Mouse (Mus musculus) forebrain, postnatal 0 days (tissue): ENCODE results near the gene Ifngr2. TPM values are rescaled to one million over a fixed set of nuclear protein-coding genes. Genes with fewer than 3 reads are reported as not detected.

Source experiments
- ATAC-seq: fragments of 200-750 bp; cut with Nextera tagmentation; 2 replicates; pipeline ENCODE4 v1.8.0; 2017; ENCODE audit warnings: mild to moderate bottlenecking, moderate library complexity
- DNase-seq: peaks from one replicate; pipeline ENCODE4 v3.0.0-alpha.2; 2015
- H3K27ac ChIP-seq: fragments of 300-500 bp; sonication (generic); 2 replicates; pipeline ENCODE4 v1.5.1; 2014; ENCODE audit warnings: low read depth, mild to moderate bottlenecking, antibody characterized with exemption, low read length, moderate library complexity, mixed read lengths
- H3K27me3 ChIP-seq: fragments of 300-500 bp; sonication (generic); 2 replicates; pipeline ENCODE4 v1.6.1; 2014; ENCODE audit warnings: mild to moderate bottlenecking, low read length, mixed read lengths; ENCODE audit not compliant: insufficient read depth
- H3K36me3 ChIP-seq: fragments of 300-500 bp; sonication (generic); 2 replicates; pipeline ENCODE4 v1.6.1; 2014; ENCODE audit warnings: mild to moderate bottlenecking, moderate library complexity; ENCODE audit not compliant: insufficient read depth
- H3K4me1 ChIP-seq: fragments of 300-500 bp; sonication (generic); 2 replicates; pipeline ENCODE4 v1.6.1; 2014; ENCODE audit warnings: antibody characterized with exemption; ENCODE audit not compliant: insufficient read depth
- H3K4me2 ChIP-seq: fragments of 300-500 bp; sonication (generic); 2 replicates; pipeline ENCODE4 v1.6.1; 2014; ENCODE audit warnings: low read depth, mild to moderate bottlenecking, moderate library complexity
- H3K4me3 ChIP-seq: fragments of 300-500 bp; sonication (generic); 2 replicates; pipeline ENCODE4 v1.5.1; 2014; ENCODE audit warnings: low read depth, low read length, mixed read lengths
- H3K9ac ChIP-seq: fragments of 300-500 bp; sonication (generic); 2 replicates; pipeline ENCODE4 v1.6.1; 2014; ENCODE audit warnings: mild to moderate bottlenecking
- H3K9me3 ChIP-seq: fragments of 300-500 bp; sonication (generic); 2 replicates; pipeline ENCODE4 v1.6.1; 2016; ENCODE audit warnings: low read length
- CTCF ChIP-seq: sonication (generic); IDR thresholded peaks from 2 replicates; pipeline ENCODE4 v1.5.1; 2016; ENCODE audit warnings: antibody characterized with exemption, control low read depth, low read depth
- WGBS: fragments of 180-500 bp; shearing (Covaris S2); extraction: QIAGEN DNeasy Blood & Tissue Kit; methylation state at CpG from one replicate; pipeline ENCODE4 v1.1.7; 2014; 5-methylcytosine and 5-hydroxymethylcytosine counted together
- polyA plus RNA-seq: library from polyadenylated mRNA; unstranded; fragments of >200 nt; fragmentation: Nextera tagmentation; extraction: Ambion mirVana; gene quantifications from 2 replicates; pipeline ENCODE4 v1.2.1, GENCODE M21; 2015
- total RNA-seq: library from RNA; depleted of rRNA; stranded (reverse); fragments of >200 nt; gene quantifications from 2 replicates; pipeline ENCODE4 v1.2.3, GENCODE M21; 2014

Gene Ifngr2
- total and polyA plus RNA-seq, 2 experiments from 2014 or later: 61.8 to 146 TPM

GRCm38 (mm10) chr16:91564580-91565291, 17.9 kb downstream of the Ifngr2 start:
- ATAC-seq (no peak), DNase-seq (no peak)
- Histone ChIP-seq H3K27ac (no peak overlapping the region), H3K4me3 (no peak overlapping the region), H3K4me1 (no peaks in the 10 kb centered on the region), H3K27me3 (no peaks in the 10 kb centered on the region), H3K4me2 (no peak overlapping the region), H3K9me3 (no peaks in the 10 kb centered on the region), H3K36me3 (peaks cover 34% of the 10 kb centered on the region), H3K9ac (no peak overlapping the region)
- WGBS: 82% methylated on average over 4 of the region's 4 CpGs
- TF ChIP-seq CTCF: no peak

GRCm38 (mm10) chr16:91565292-91565951, 18.6 kb downstream of the Ifngr2 start:
- Histone ChIP-seq H3K27me3 (no peaks in the 10 kb centered on the region), H3K4me2 (no peak overlapping the region), H3K9ac (no peak overlapping the region), H3K36me3 (peaks cover 30% of the 10 kb centered on the region), H3K4me3 (no peak overlapping the region), H3K4me1 (no peaks in the 10 kb centered on the region), H3K27ac (no peak overlapping the region), H3K9me3 (no peaks in the 10 kb centered on the region)
- ATAC-seq (no peak), DNase-seq (no peak)
- WGBS: 79% methylated on average over 9 of the region's 9 CpGs
- TF ChIP-seq CTCF: no peak

GRCm38 (mm10) chr16:91566002-91566401, 19.1 kb downstream of the Ifngr2 start:
- Histone ChIP-seq H3K9ac (no peak overlapping the region), H3K36me3 (peaks cover 30% of the 10 kb centered on the region), H3K27ac (no peak overlapping the region), H3K4me3 (no peak overlapping the region), H3K4me2 (no peak overlapping the region), H3K27me3 (no peaks in the 10 kb centered on the region), H3K9me3 (no peaks in the 10 kb centered on the region), H3K4me1 (no peaks in the 10 kb centered on the region)
- 86% methylated on average over 7 of the region's 7 CpGs for WGBS
- DNase-seq: no peak
- no peak for TF ChIP-seq CTCF
- ATAC-seq: no peak

GRCm38 (mm10) chr16:91568960-91569359, 22.1 kb downstream of the Ifngr2 start:
- no peaks in the 10 kb centered on the region for H3K4me1 ChIP-seq
- TF ChIP-seq CTCF: no peak
- no peaks in the 10 kb centered on the region for H3K27me3 ChIP-seq
- DNase-seq: no peak
- no peak overlapping the region for H3K4me3 ChIP-seq
- H3K9ac ChIP-seq: no peak overlapping the region
- no peak overlapping the region for H3K4me2 ChIP-seq
- H3K27ac ChIP-seq: no peak overlapping the region
- H3K9me3 ChIP-seq: no peaks in the 10 kb centered on the region
- H3K36me3 ChIP-seq: peaks cover 5% of the 10 kb centered on the region; the same call in 1 of the 2 replicates
- 92% methylated on average over 10 of the region's 10 CpGs for WGBS
- no peak for ATAC-seq

DNA sequence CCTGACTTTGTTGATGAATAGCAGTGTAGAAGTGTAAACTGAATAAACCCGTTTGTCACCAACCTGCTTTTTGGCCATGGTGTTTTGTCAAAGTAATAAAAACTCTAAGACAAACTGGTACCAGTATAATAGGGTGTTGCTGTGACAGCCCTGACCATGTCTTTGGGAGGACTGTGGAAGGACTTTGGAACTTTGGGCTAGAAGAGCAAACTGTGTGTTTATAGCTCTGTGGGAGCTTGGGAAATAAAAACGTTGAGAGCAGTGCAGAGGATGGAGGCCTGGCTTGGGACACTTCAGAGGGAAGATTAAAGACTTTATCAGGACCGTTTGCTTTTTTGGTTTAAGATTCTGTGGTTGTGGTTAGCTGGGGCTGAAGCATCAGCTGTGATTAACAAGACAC, 24.2 kb downstream of the Ifngr2 start:
- no peak overlapping the region for H3K4me3 ChIP-seq
- no peaks in the 10 kb centered on the region for H3K9me3 ChIP-seq
- no peaks in the 10 kb centered on the region; the same call in 1 of the 2 replicates for H3K36me3 ChIP-seq
- 75% methylated on average over 3 of the region's 3 CpGs for WGBS
- no peak for DNase-seq
- H3K27ac ChIP-seq: no peak overlapping the region
- H3K4me1 ChIP-seq: no peaks in the 10 kb centered on the region
- H3K9ac ChIP-seq: no peak overlapping the region
- no peak for TF ChIP-seq CTCF
- no peak for ATAC-seq
- no peak overlapping the region for H3K4me2 ChIP-seq
- no peaks in the 10 kb centered on the region for H3K27me3 ChIP-seq

- WGBS: 57% methylated on average over 13 of the region's 13 CpGs
Observed at GRCm38 (mm10) chr16:91575151-91575550, 28.3 kb downstream of the Ifngr2 start.

DNA sequence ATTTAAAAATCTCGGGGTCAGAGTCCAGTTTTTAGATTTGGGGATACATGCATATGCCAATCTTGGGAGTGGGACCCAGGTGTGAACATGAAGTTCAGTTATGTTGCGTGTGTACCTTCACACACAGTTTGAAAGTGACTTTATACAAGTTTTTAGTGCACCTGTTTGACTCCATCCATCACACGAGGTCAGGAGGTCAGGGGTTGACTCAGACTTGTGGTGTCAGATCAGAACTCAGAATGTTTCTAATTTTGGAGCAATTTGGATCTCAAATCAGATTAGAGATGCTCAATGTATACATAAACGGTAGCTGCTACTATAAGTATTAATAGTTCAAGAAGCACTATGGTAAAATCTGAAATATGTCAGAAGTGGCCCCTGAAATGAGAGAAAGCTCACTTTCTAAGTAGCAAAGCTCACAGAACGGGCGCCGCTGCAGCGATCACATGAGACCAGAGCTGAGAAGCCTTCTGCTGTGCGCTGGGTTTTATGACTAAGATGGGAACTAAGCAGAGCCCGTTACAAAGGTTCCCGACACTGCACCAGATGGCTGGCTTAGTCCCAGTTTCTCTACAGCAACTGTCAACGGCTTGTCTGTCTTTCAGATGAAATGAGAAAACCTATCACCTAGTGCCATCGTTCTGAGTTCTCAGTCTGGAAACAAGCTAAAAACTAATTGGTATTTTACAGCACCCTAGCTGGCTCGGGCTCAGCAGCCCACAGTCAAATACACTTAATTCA, 32.3 kb downstream of the Ifngr2 start:
- ATAC-seq (peak; percentile 93), DNase-seq (peak; percentile 82)
- Histone ChIP-seq H3K9me3 (no peaks in the 10 kb centered on the region), H3K4me3 (no peak overlapping the region), H3K27ac (0 out of 2 replicates have a peak overlapping the region, but pooled peaks have one; percentile 40), H3K36me3 (peaks cover 15% of the 10 kb centered on the region), H3K9ac (no peak overlapping the region), H3K27me3 (no peaks in the 10 kb centered on the region), H3K4me2 (no peak overlapping the region), H3K4me1 (no peaks in the 10 kb centered on the region)
- TF ChIP-seq CTCF: no peak
- 58% methylated on average over 14 of the region's 14 CpGs for WGBS

More at GRCm38 (mm10) chr16:91575151-91575550, 28.3 kb downstream of the Ifngr2 start:
- Histone ChIP-seq H3K4me1 (no peaks in the 10 kb centered on the region), H3K36me3 (peaks cover 8% of the 10 kb centered on the region; the same call in 1 of the 2 replicates), H3K9me3 (no peaks in the 10 kb centered on the region), H3K9ac (no peak overlapping the region), H3K4me2 (no peak overlapping the region), H3K27ac (no peak overlapping the region), H3K4me3 (no peak overlapping the region), H3K27me3 (no peaks in the 10 kb centered on the region)
- TF ChIP-seq CTCF: no peak
- ATAC-seq: no peak
- DNase-seq: no peak
